Mouse (Mus musculus) mouse trophoblast stem cell (cell line): ENCODE measurements around the gene Prss33.

Source experiments
- in situ Hi-C, 2 experiments: fragments of 300-500 bp; cut with MseI, MboI; formaldehyde crosslinking; loops; 2 replicates in 1 of 2; 3 replicates in 1 of 2; pipeline ENCODE4 v1.15.1; 2025

Gene Prss33

GRCm38 (mm10) chr17:23786510-23786931 lies 49.3 kb downstream of the Prss33 start:
- in situ Hi-C loops = no loop called here

- in situ Hi-C loops = no loop called here
Observed at GRCm38 (mm10) chr17:23785561-23786471, 50.0 kb downstream of the Prss33 start, which contains the start of gene Flywch2. Gene Flywch2, minus strand, starts transcription at chr17:23786081.

- in situ Hi-C loops = no loop called here
Observed at GRCm38 (mm10) chr17:23783352-23783751, 52.5 kb downstream of the Prss33 start.
